ENCODE assay signal across 12 mouse cellular contexts in genomic region chr11:84062805-84063204, GRCm38 (mm10). TPM values are rescaled to one million over a fixed set of nuclear protein-coding genes. Genes with fewer than 3 reads are reported as not detected.
DNase-seq lines count a peak whose midpoint lies in the region; ATAC-seq and TF ChIP-seq lines count a peak whose summit lies in the region.
"Had no signal": no experiment of that assay in that cellular context is flagged by ENCODE, and none has a peak within 500 bp of the region (broad histone marks: within the 10 kb centered on the region; RNA-seq: fewer than 3 reads in every experiment).

No protein-coding gene starts in this region.

- DNase-seq in CD4-positive helper T cell, adult 2 months (ENCODE audit: low read depth, low spot score) = peak; percentile 14
- peak; percentile 36 for DNase-seq in embryo, embryonic 10.5 days (ENCODE audit: low spot score)
- peak; percentile 67 for DNase-seq in lung, postnatal 0 days (ENCODE audit: low spot score)
- no peak for DNase-seq in testis, postnatal 10 days (ENCODE audit: low spot score)
- DNase-seq in ovary, postnatal 10 days (ENCODE audit: low spot score) = no peak
- DNase-seq: gastrocnemius, postnatal 25 days; liver; right cerebral cortex, postnatal 4 days had no signal

- TF ChIP-seq CTCF in lung, postnatal 0 days (IDR thresholded peaks at IDR 0.05) = no peak

- no peak; the same call in 1 of the 2 replicates for TF ChIP-seq EP300 in lung, postnatal 0 days (IDR thresholded peaks at IDR 0.05)

- peak; percentile 59; the same call in 1 of the 2 replicates for ATAC-seq in kidney, embryonic 14.5 days (ENCODE audit: low FRiP score, low TSS enrichment)
- ATAC-seq in kidney, embryonic 15.5 days (replicated peaks; ENCODE audit: low FRiP score) = no peak; the same call in 1 of the 2 replicates
- ATAC-seq in lung, postnatal 0 days = peak; percentile 43
- ATAC-seq: midbrain, embryonic 13.5 days; Patski had no signal

- no peak overlapping the region for H3K4me2 ChIP-seq in kidney, embryonic 14.5 days (replicated peaks; ENCODE audit: low read depth, low read length)
- H3K4me2 ChIP-seq in kidney, embryonic 15.5 days = no peak overlapping the region
- no peak overlapping the region for H3K4me2 ChIP-seq in lung, postnatal 0 days (replicated peaks; ENCODE audit: low read depth, low read length)
- H3K4me2 ChIP-seq: midbrain, embryonic 13.5 days had no signal

- no peaks in the 10 kb centered on the region for H3K9me3 ChIP-seq in kidney, embryonic 14.5 days (ENCODE audit: control insufficient read depth, low read length)
- H3K9me3 ChIP-seq in kidney, embryonic 15.5 days (replicated peaks) = no peaks in the 10 kb centered on the region
- H3K9me3 ChIP-seq in lung, postnatal 0 days (ENCODE audit: low read length) = no peaks in the 10 kb centered on the region
- H3K9me3 ChIP-seq: midbrain, embryonic 13.5 days had no signal

- no peak overlapping the region for H3K4me3 ChIP-seq in kidney, embryonic 14.5 days (ENCODE audit: low read length)
- H3K4me3 ChIP-seq in kidney, embryonic 15.5 days (replicated peaks) = no peak overlapping the region
- no peak overlapping the region for H3K4me3 ChIP-seq in lung, postnatal 0 days (ENCODE audit: low read depth, low read length)
- H3K4me3 ChIP-seq: midbrain, embryonic 13.5 days had no signal

- WGBS in kidney, embryonic 14.5 days = 19% methylated on average over 2 of the region's 2 CpGs
- 20% methylated on average over 2 of the region's 2 CpGs for WGBS in kidney, embryonic 15.5 days
- 29% methylated on average over 2 of the region's 2 CpGs for WGBS in lung, postnatal 0 days

- peaks cover 19% of the 10 kb centered on the region; the same call in 1 of the 2 replicates for H3K4me1 ChIP-seq in kidney, embryonic 14.5 days (ENCODE audit: control insufficient read depth, insufficient read depth, low read length)
- peaks cover 33% of the 10 kb centered on the region for H3K4me1 ChIP-seq in kidney, embryonic 15.5 days
- no peaks in the 10 kb centered on the region for H3K4me1 ChIP-seq in lung, postnatal 0 days (ENCODE audit: insufficient read depth, low read depth, low read length)

- H3K27ac ChIP-seq in kidney, embryonic 14.5 days (ENCODE audit: low read depth, low read length) = no peak overlapping the region
- no peak overlapping the region for H3K27ac ChIP-seq in kidney, embryonic 15.5 days
- 0 out of 2 replicates have a peak overlapping the region, but pooled peaks have one; percentile 16 for H3K27ac ChIP-seq in lung, postnatal 0 days (ENCODE audit: low read length)
- H3K27ac ChIP-seq: midbrain, embryonic 13.5 days had no signal

- no peaks in the 10 kb centered on the region for H3K36me3 ChIP-seq in kidney, embryonic 14.5 days (ENCODE audit: control insufficient read depth, insufficient read depth, low read length)
- H3K36me3 ChIP-seq in kidney, embryonic 15.5 days = no peaks in the 10 kb centered on the region
- H3K36me3 ChIP-seq in lung, postnatal 0 days (ENCODE audit: insufficient read depth, low read length) = no peaks in the 10 kb centered on the region
- H3K36me3 ChIP-seq: midbrain, embryonic 13.5 days had no signal

- H3K27me3 ChIP-seq in kidney, embryonic 14.5 days (ENCODE audit: control insufficient read depth, insufficient read depth, low read length) = peaks cover 4% of the 10 kb centered on the region; the same call in 1 of the 2 replicates
- H3K27me3 ChIP-seq in kidney, embryonic 15.5 days = peaks cover 19% of the 10 kb centered on the region
- no peaks in the 10 kb centered on the region for H3K27me3 ChIP-seq in lung, postnatal 0 days (replicated peaks; ENCODE audit: insufficient read depth, low read length)
- H3K27me3 ChIP-seq: Patski had no signal

- no peak overlapping the region for H3K9ac ChIP-seq in kidney, embryonic 14.5 days (ENCODE audit: low read depth, low read length)
- H3K9ac ChIP-seq in kidney, embryonic 15.5 days = no peak overlapping the region
- H3K9ac ChIP-seq in lung, postnatal 0 days (replicated peaks; ENCODE audit: low read depth) = no peak overlapping the region
- H3K9ac ChIP-seq: midbrain, embryonic 13.5 days had no signal

RNA-seq across cellular contexts. Expression of gene Dusp14, which starts 6.3 kb away (rescaled TPM):
- 19.8 and 21.4 TPM in 2 replicates for polyA plus RNA-seq in kidney, embryonic 14.5 days (2014; fragmentation: Nextera tagmentation; extraction: Ambion mirVana)
- 30.2 and 32.6 TPM in 2 replicates for polyA plus RNA-seq in kidney, embryonic 15.5 days (2015; fragmentation: Nextera tagmentation; extraction: Ambion mirVana)
- polyA plus RNA-seq in lung, postnatal 0 days (2015; fragmentation: Nextera tagmentation; extraction: Ambion mirVana) = 66.7 and 69.2 TPM in 2 replicates

Comparison
In these comparisons a context has a peak if more than half of its experiments do, and no peak if none do; other contexts are left out.
1. DNase-seq: peak in CD4-positive helper T cell, adult 2 months (single experiment), embryo, embryonic 10.5 days (single experiment) and lung, postnatal 0 days (single experiment); none in testis, postnatal 10 days (single experiment) and ovary, postnatal 10 days (single experiment).